8 mouse cellular contexts compared by ENCODE assay signal in genomic region chr11:69365722-69366121, GRCm38 (mm10). TPM values are rescaled to one million over a fixed set of nuclear protein-coding genes. Genes with fewer than 3 reads are reported as not detected.
A peak's percentile ranks its signal among the peaks of the same experiment; 100 is the strongest.
DNase-seq lines count a peak whose midpoint lies in the region; ATAC-seq and TF ChIP-seq lines count a peak whose summit lies in the region.

No protein-coding gene starts in this region.

- H3ac ChIP-seq in C2C12 (ENCODE audit: control insufficient read depth, insufficient read length, low read depth) = peak overlapping the region; percentile 63

- H3K4me2 ChIP-seq in forebrain, embryonic 14.5 days (ENCODE audit: low read length) = peak overlapping the region; percentile 96
- peak overlapping the region; percentile 95 for H3K4me2 ChIP-seq in liver, embryonic 15.5 days
- peak overlapping the region; percentile 91 for H3K4me2 ChIP-seq in stomach, embryonic 15.5 days

- DNase-seq in gastrocnemius, adult 2 months = no peak
- DNase-seq in gastrocnemius, adult 18-20 months (ENCODE audit: low spot score) = no peak
- no peak for DNase-seq in forebrain, embryonic 14.5 days (ENCODE audit: low spot score)
- DNase-seq in left cerebral cortex, postnatal 4 days = no peak
- DNase-seq in cerebellum, adult 9-10 months = no peak

- no peaks in the 10 kb centered on the region for H3K27me3 ChIP-seq in C2C12 (ENCODE audit: control insufficient read depth, insufficient read depth, insufficient read length)
- no peaks in the 10 kb centered on the region for H3K27me3 ChIP-seq in forebrain, embryonic 14.5 days (replicated peaks; ENCODE audit: control insufficient read depth, insufficient read depth, low read length)
- H3K27me3 ChIP-seq in liver, embryonic 15.5 days = peaks cover 65% of the 10 kb centered on the region
- no peaks in the 10 kb centered on the region for H3K27me3 ChIP-seq in stomach, embryonic 15.5 days (replicated peaks)

- peak overlapping the region; percentile 94 for H3K27ac ChIP-seq in gastrocnemius, adult 2 months
- H3K27ac ChIP-seq in forebrain, embryonic 14.5 days (ENCODE audit: low read depth, low read length) = peak overlapping the region; percentile 100
- H3K27ac ChIP-seq in liver, embryonic 15.5 days (replicated peaks) = peak overlapping the region; percentile 71
- H3K27ac ChIP-seq in stomach, embryonic 15.5 days = peak overlapping the region; percentile 99

- H3K36me3 ChIP-seq in C2C12 (ENCODE audit: control insufficient read depth, insufficient read depth) = peaks cover 32% of the 10 kb centered on the region
- H3K36me3 ChIP-seq in forebrain, embryonic 14.5 days (ENCODE audit: control insufficient read depth, insufficient read depth, low read length) = peaks cover 37% of the 10 kb centered on the region
- H3K36me3 ChIP-seq in liver, embryonic 15.5 days (replicated peaks) = no peaks in the 10 kb centered on the region
- peaks cover 27% of the 10 kb centered on the region for H3K36me3 ChIP-seq in stomach, embryonic 15.5 days

- WGBS in forebrain, embryonic 14.5 days = 29% methylated on average over 6 of the region's 6 CpGs
- WGBS in liver, embryonic 15.5 days (ENCODE audit: insufficient replicate concordance) = 46% methylated on average over 6 of the region's 6 CpGs
- 19% methylated on average over 6 of the region's 6 CpGs for WGBS in stomach, embryonic 15.5 days

- H3K79me3 ChIP-seq in C2C12 (ENCODE audit: low read depth) = peaks cover 11% of the 10 kb centered on the region

- H3K79me2 ChIP-seq in C2C12 (ENCODE audit: control insufficient read depth, insufficient read depth) = peaks cover 39% of the 10 kb centered on the region

- H3K4me1 ChIP-seq in forebrain, embryonic 14.5 days (ENCODE audit: control insufficient read depth, insufficient read depth, low read length) = peaks cover 29% of the 10 kb centered on the region
- H3K4me1 ChIP-seq in liver, embryonic 15.5 days (replicated peaks) = peaks cover 50% of the 10 kb centered on the region
- peaks cover 31% of the 10 kb centered on the region for H3K4me1 ChIP-seq in stomach, embryonic 15.5 days

- no peaks in the 10 kb centered on the region for H3K9me3 ChIP-seq in forebrain, embryonic 14.5 days (replicated peaks; ENCODE audit: control insufficient read depth, low read length)
- H3K9me3 ChIP-seq in liver, embryonic 15.5 days (replicated peaks) = no peaks in the 10 kb centered on the region
- no peaks in the 10 kb centered on the region for H3K9me3 ChIP-seq in stomach, embryonic 15.5 days

- ATAC-seq in forebrain, embryonic 14.5 days = no peak
- ATAC-seq in liver, embryonic 15.5 days (ENCODE audit: insufficient read depth) = no peak
- ATAC-seq in stomach, embryonic 15.5 days (ENCODE audit: insufficient read depth, low FRiP score, low read depth) = no peak

- peak overlapping the region; percentile 89 for H3K4me3 ChIP-seq in gastrocnemius, adult 2 months
- no peak overlapping the region for H3K4me3 ChIP-seq in C2C12 (ENCODE audit: insufficient read depth, poor library complexity, severe bottlenecking)
- peak overlapping the region; percentile 97 for H3K4me3 ChIP-seq in forebrain, embryonic 14.5 days (ENCODE audit: low read depth, low read length)
- H3K4me3 ChIP-seq in liver, embryonic 15.5 days (replicated peaks) = peak overlapping the region; percentile 76
- peak overlapping the region; percentile 85 for H3K4me3 ChIP-seq in stomach, embryonic 15.5 days (replicated peaks)

- H3K9ac ChIP-seq in forebrain, embryonic 14.5 days (ENCODE audit: low read length) = peak overlapping the region; percentile 74
- H3K9ac ChIP-seq in liver, embryonic 15.5 days = 0 out of 2 replicates have a peak overlapping the region, but pooled peaks have one; percentile 54
- H3K9ac ChIP-seq in stomach, embryonic 15.5 days = peak overlapping the region; percentile 39; the same call in 1 of the 2 replicates

- no peak for TF ChIP-seq CTCF in gastrocnemius, adult 2 months (IDR thresholded peaks at IDR 0.05)
- TF ChIP-seq CTCF in C2C12 (IDR thresholded peaks at IDR 0.05; ENCODE audit: control insufficient read depth, insufficient read depth, insufficient read length) = no peak

- intact Hi-C loops in gastrocnemius, adult 2 months (cut with DNase I) = loop anchor here (2.0 kb wide), 1 partner anchor 39 kb away; the partner anchor contains the start of gene Kcnab3
- intact Hi-C loops in left cerebral cortex, postnatal 4 days (cut with DNase I) = no loop called here

TF ChIP-seq in C2C12, 6 proteins besides CTCF, POLR2A, EP300 and RAD21:
- TF ChIP-seq MYOD1 (IDR thresholded peaks at IDR 0.05; ENCODE audit: control insufficient read depth, insufficient read length, low read depth) (no peak), FOSL1 (IDR thresholded peaks at IDR 0.05; ENCODE audit: insufficient read depth, low read length, poor library complexity, severe bottlenecking) (no peak), USF1 (IDR thresholded peaks at IDR 0.05; ENCODE audit: low read depth) (no peak), CEBPB (IDR thresholded peaks at IDR 0.05; ENCODE audit: low read depth) (no peak)
TF ChIP-seq in C2C12: peak in this region for 0.

RNA-seq across cellular contexts. Expression of gene Chd3, which starts 3.5 kb away (rescaled TPM):
- 1 to 10 TPM; 6.8 to 9.4 TPM for total RNA-seq in gastrocnemius, adult 2 months (2021)
- 1 to 10 TPM; 5.7 to 7.9 TPM for total RNA-seq in gastrocnemius, adult 18-20 months (2021)
- 100 TPM for polyA plus RNA-seq in C2C12 (2012; fragmentation: generic; extraction: Trizol)
- 70.3 and 77.3 TPM in 2 replicates for polyA plus RNA-seq in forebrain, embryonic 14.5 days (2014; fragmentation: Nextera tagmentation; extraction: Ambion mirVana)
- polyA plus RNA-seq in liver, embryonic 15.5 days (2015; fragmentation: Nextera tagmentation; extraction: Ambion mirVana) = 3.4 and 5.8 TPM in 2 replicates
- 53.4 and 54.0 TPM in 2 replicates for polyA plus RNA-seq in stomach, embryonic 15.5 days (2015; fragmentation: Nextera tagmentation; extraction: Ambion mirVana)
- 100 to 1,000 TPM; 552 to 572 TPM for total RNA-seq in left cerebral cortex, postnatal 4 days (2021)

RNA-seq across cellular contexts. Expression of gene Rnf227, which starts 25.5 kb away (rescaled TPM):
- total RNA-seq in gastrocnemius, adult 2 months (2021) = not detected
- under 1 TPM; 0.25 to 0.43 TPM for total RNA-seq in gastrocnemius, adult 18-20 months (2021)
- polyA plus RNA-seq in C2C12 (2012; fragmentation: generic; extraction: Trizol) = 3.9 TPM
- polyA plus RNA-seq in forebrain, embryonic 14.5 days (2014; fragmentation: Nextera tagmentation; extraction: Ambion mirVana) = 126 and 146 TPM in 2 replicates
- 0.97 and 1.3 TPM in 2 replicates for polyA plus RNA-seq in liver, embryonic 15.5 days (2015; fragmentation: Nextera tagmentation; extraction: Ambion mirVana)
- polyA plus RNA-seq in stomach, embryonic 15.5 days (2015; fragmentation: Nextera tagmentation; extraction: Ambion mirVana) = 12.6 and 12.8 TPM in 2 replicates
- 10 to 100 TPM; 77.3 to 89.1 TPM for total RNA-seq in left cerebral cortex, postnatal 4 days (2021)

RNA-seq across cellular contexts. Expression of gene Naa38, which starts 29.6 kb away (rescaled TPM):
- 10 to 100 TPM; 62.4 to 86.0 TPM for total RNA-seq in gastrocnemius, adult 2 months (2021)
- 10 to 100 TPM; 70.5 to 72.1 TPM for total RNA-seq in gastrocnemius, adult 18-20 months (2021)
- polyA plus RNA-seq in C2C12 (2012; fragmentation: generic; extraction: Trizol) = 229 TPM
- 106 and 142 TPM in 2 replicates for polyA plus RNA-seq in forebrain, embryonic 14.5 days (2014; fragmentation: Nextera tagmentation; extraction: Ambion mirVana)
- 77.2 and 88.0 TPM in 2 replicates for polyA plus RNA-seq in liver, embryonic 15.5 days (2015; fragmentation: Nextera tagmentation; extraction: Ambion mirVana)
- polyA plus RNA-seq in stomach, embryonic 15.5 days (2015; fragmentation: Nextera tagmentation; extraction: Ambion mirVana) = 154 and 179 TPM in 2 replicates
- 10 to 100 TPM; 60.2 to 63.9 TPM for total RNA-seq in left cerebral cortex, postnatal 4 days (2021)

RNA-seq across cellular contexts. Expression of gene Cyb5d1, which starts 29.7 kb away (rescaled TPM):
- total RNA-seq in gastrocnemius, adult 2 months (2021) = 10 to 100 TPM; 34.9 to 36.0 TPM
- 10 to 100 TPM; 29.3 to 33.0 TPM for total RNA-seq in gastrocnemius, adult 18-20 months (2021)
- 22.8 TPM for polyA plus RNA-seq in C2C12 (2012; fragmentation: generic; extraction: Trizol)
- polyA plus RNA-seq in forebrain, embryonic 14.5 days (2014; fragmentation: Nextera tagmentation; extraction: Ambion mirVana) = 31.1 and 36.4 TPM in 2 replicates
- 9.6 and 11.0 TPM in 2 replicates for polyA plus RNA-seq in liver, embryonic 15.5 days (2015; fragmentation: Nextera tagmentation; extraction: Ambion mirVana)
- 24.9 and 25.3 TPM in 2 replicates for polyA plus RNA-seq in stomach, embryonic 15.5 days (2015; fragmentation: Nextera tagmentation; extraction: Ambion mirVana)
- 10 to 100 TPM; 36.3 to 41.1 TPM for total RNA-seq in left cerebral cortex, postnatal 4 days (2021)

RNA-seq across cellular contexts. Expression of gene Tmem88, which starts 32.3 kb away (rescaled TPM):
- 1 to 10 TPM; 6.5 to 7.4 TPM for total RNA-seq in gastrocnemius, adult 2 months (2021)
- 1 to 10 TPM; 2.6 to 4.1 TPM for total RNA-seq in gastrocnemius, adult 18-20 months (2021)
- 0.16 TPM for polyA plus RNA-seq in C2C12 (2012; fragmentation: generic; extraction: Trizol)
- 4.7 and 5.7 TPM in 2 replicates for polyA plus RNA-seq in forebrain, embryonic 14.5 days (2014; fragmentation: Nextera tagmentation; extraction: Ambion mirVana)
- 6.6 and 7.1 TPM in 2 replicates for polyA plus RNA-seq in liver, embryonic 15.5 days (2015; fragmentation: Nextera tagmentation; extraction: Ambion mirVana)
- polyA plus RNA-seq in stomach, embryonic 15.5 days (2015; fragmentation: Nextera tagmentation; extraction: Ambion mirVana) = 26.7 and 29.4 TPM in 2 replicates
- 1 to 10 TPM; 3.1 to 4.2 TPM for total RNA-seq in left cerebral cortex, postnatal 4 days (2021)
